Mouse (Mus musculus) heart, embryonic 12.5 days (tissue): ENCODE results near the gene Daxx. TPM values are rescaled to one million over a fixed set of nuclear protein-coding genes. Genes with fewer than 3 reads are reported as not detected.

ENCODE experiments used
- ATAC-seq: fragments of 200-750 bp; cut with Nextera tagmentation; 2 replicates; pipeline ENCODE4 v1.8.0; 2017; ENCODE audit warnings: moderate TSS enrichment, moderate library complexity; ENCODE audit not compliant: insufficient number of reproducible peaks, low FRiP score
- H3K27ac ChIP-seq: fragments of 300-500 bp; sonication (generic); 2 replicates; pipeline ENCODE4 v1.5.1; 2016; ENCODE audit warnings: mild to moderate bottlenecking, moderate library complexity; ENCODE audit not compliant: poor library complexity, severe bottlenecking
- H3K27me3 ChIP-seq: fragments of 300-500 bp; sonication (generic); replicated peaks from 2 replicates; pipeline ENCODE4 v1.6.1; 2016; ENCODE audit warnings: mild to moderate bottlenecking, moderate library complexity
- H3K36me3 ChIP-seq: fragments of 300-500 bp; sonication (generic); 2 replicates; pipeline ENCODE4 v1.6.1; 2016; ENCODE audit warnings: mild to moderate bottlenecking, moderate library complexity
- H3K4me1 ChIP-seq: fragments of 300-500 bp; sonication (generic); replicated peaks from 2 replicates; pipeline ENCODE4 v1.6.1; 2016; ENCODE audit warnings: mild to moderate bottlenecking
- H3K4me2 ChIP-seq: fragments of 300-500 bp; sonication (generic); 2 replicates; pipeline ENCODE4 v1.6.1; 2016; ENCODE audit warnings: mild to moderate bottlenecking, moderate library complexity
- H3K4me3 ChIP-seq: fragments of 300-500 bp; sonication (generic); 2 replicates; pipeline ENCODE4 v1.5.1; 2016; ENCODE audit warnings: mild to moderate bottlenecking
- H3K9ac ChIP-seq: fragments of 300-500 bp; sonication (generic); 2 replicates; pipeline ENCODE4 v1.6.1; 2016; ENCODE audit warnings: mild to moderate bottlenecking, moderate library complexity
- H3K9me3 ChIP-seq: fragments of 300-500 bp; sonication (generic); replicated peaks from 2 replicates; pipeline ENCODE4 v1.6.1; 2016; ENCODE audit warnings: mild to moderate bottlenecking, moderate library complexity
- WGBS: fragments of 180-500 bp; shearing (Covaris S2); methylation state at CpG from one replicate; pipeline ENCODE4 v1.1.7; 2016; 5-methylcytosine and 5-hydroxymethylcytosine counted together
- microRNA-seq: library from miRNA; unstranded; fragments of <30 nt; microRNA quantifications from one replicate; pipeline ENCODE4, GENCODE M21; 2017
- polyA plus RNA-seq: library from polyadenylated mRNA; unstranded; fragments of >200 nt; fragmentation: Nextera tagmentation; extraction: Ambion mirVana; gene quantifications from 2 replicates; pipeline ENCODE4 v1.2.1, GENCODE M21; 2016

The Daxx gene
- polyA plus RNA-seq, 1 experiment from 2014 or later: 39.0 TPM

- H3K27ac ChIP-seq: no peak overlapping the region
- no peaks in the 10 kb centered on the region for H3K27me3 ChIP-seq
- 7% methylated on average over 10 of the region's 10 CpGs for WGBS
- H3K4me1 ChIP-seq: peaks cover 38% of the 10 kb centered on the region
- ATAC-seq: no peak
- H3K4me2 ChIP-seq: peak overlapping the region; percentile 96
- H3K9ac ChIP-seq: peak overlapping the region; percentile 76
- peaks cover 68% of the 10 kb centered on the region for H3K36me3 ChIP-seq
- peak overlapping the region; percentile 89 for H3K4me3 ChIP-seq
- H3K9me3 ChIP-seq: no peaks in the 10 kb centered on the region
Observed at GRCm38 (mm10) chr17:33956336-33956735, 47.1 kb downstream of the Daxx start.

GRCm38 (mm10) chr17:33957493-33957892, 48.3 kb downstream of the Daxx start:
- whole genome bisulfite sequencing: 93% methylated on average over 6 of the region's 6 CpGs
- H3K27ac ChIP-seq: no peak overlapping the region
- H3K4me1 ChIP-seq: peaks cover 28% of the 10 kb centered on the region
- no peaks in the 10 kb centered on the region for H3K9me3 ChIP-seq
- H3K36me3 ChIP-seq: peaks cover 69% of the 10 kb centered on the region
- no peaks in the 10 kb centered on the region for H3K27me3 ChIP-seq
- no peak overlapping the region for H3K4me2 ChIP-seq
- no peak overlapping the region for H3K4me3 ChIP-seq
- no peak for ATAC-seq
- H3K9ac ChIP-seq: no peak overlapping the region

- H3K9me3 ChIP-seq: no peaks in the 10 kb centered on the region
- no peak overlapping the region for H3K9ac ChIP-seq
- peaks cover 19% of the 10 kb centered on the region for H3K4me1 ChIP-seq
- no peak overlapping the region for H3K27ac ChIP-seq
- no peak overlapping the region for H3K4me3 ChIP-seq
- H3K4me2 ChIP-seq: no peak overlapping the region
- ATAC-seq: no peak
- no peaks in the 10 kb centered on the region for H3K27me3 ChIP-seq
- 92% methylated on average over 11 of the region's 11 CpGs for WGBS
- peaks cover 69% of the 10 kb centered on the region for H3K36me3 ChIP-seq
Observed at GRCm38 (mm10) chr17:33958451-33958850, 49.2 kb downstream of the Daxx start.

- Histone ChIP-seq H3K27ac (no peak overlapping the region), H3K4me3 (no peak overlapping the region), H3K9ac (no peak overlapping the region), H3K36me3 (peaks cover 69% of the 10 kb centered on the region), H3K4me2 (no peak overlapping the region), H3K9me3 (no peaks in the 10 kb centered on the region), H3K27me3 (no peaks in the 10 kb centered on the region), H3K4me1 (peaks cover 12% of the 10 kb centered on the region)
- ATAC-seq: no peak
- WGBS: 94% methylated on average over 13 of the region's 13 CpGs
Observed at GRCm38 (mm10) chr17:33959135-33959534, 49.9 kb downstream of the Daxx start.

GRCm38 (mm10) chr17:33959948-33960347, 50.7 kb downstream of the Daxx start:
- Histone ChIP-seq H3K4me3 (no peak overlapping the region), H3K9ac (no peak overlapping the region), H3K27me3 (no peaks in the 10 kb centered on the region), H3K4me2 (no peak overlapping the region), H3K27ac (no peak overlapping the region), H3K9me3 (no peaks in the 10 kb centered on the region), H3K4me1 (peaks cover 6% of the 10 kb centered on the region), H3K36me3 (peaks cover 68% of the 10 kb centered on the region)
- WGBS: 91% methylated on average over 15 of the region's 15 CpGs
- ATAC-seq: no peak

- ATAC-seq: no peak
- Histone ChIP-seq H3K4me3 (no peak overlapping the region), H3K27me3 (no peaks in the 10 kb centered on the region), H3K4me1 (no peaks in the 10 kb centered on the region), H3K4me2 (no peak overlapping the region), H3K9me3 (no peaks in the 10 kb centered on the region), H3K27ac (no peak overlapping the region), H3K36me3 (peaks cover 85% of the 10 kb centered on the region), H3K9ac (no peak overlapping the region)
- 86% methylated on average over 7 of the region's 7 CpGs for WGBS
Observed at GRCm38 (mm10) chr17:33962876-33963275, 53.7 kb downstream of the Daxx start.

Small RNA genes lying within 50 kb of the gene (microRNA-seq; reads per million reads assigned to microRNA genes)
- gene Gm27740: not detected

Other genes starting within 250 kb of the Daxx start
- 257 and 259 TPM in 2 replicates for gene Hnrnpm, start 222.6 kb upstream of the Daxx start, polyA plus RNA-seq
- gene March2, start 190.7 kb upstream of the Daxx start, polyA plus RNA-seq: 76.5 and 79.5 TPM in 2 replicates
- 285 and 287 TPM in 2 replicates for gene Rab11b, start 148.9 kb upstream of the Daxx start, polyA plus RNA-seq
- 6.9 and 7.5 TPM in 2 replicates for gene Angptl4, start 127.6 kb upstream of the Daxx start, polyA plus RNA-seq
- 39.0 and 43.9 TPM in 2 replicates for gene Kank3, start 98.9 kb upstream of the Daxx start, polyA plus RNA-seq
- 570 and 574 TPM in 2 replicates for gene Rps28, start 84.9 kb upstream of the Daxx start, polyA plus RNA-seq
- 431 and 466 TPM in 2 replicates for gene Ndufa7, start 84.8 kb upstream of the Daxx start, polyA plus RNA-seq
- 41.5 and 43.8 TPM in 2 replicates for gene Cd320, start 66.3 kb upstream of the Daxx start, polyA plus RNA-seq
- not detected in 2 replicates for gene Gm7029, start 35.6 kb upstream of the Daxx start, polyA plus RNA-seq
- 3.5 and 5.5 TPM in 2 replicates for gene Kifc1, start 18.8 kb upstream of the Daxx start, polyA plus RNA-seq
- 0.24 and 0.29 TPM in 2 replicates for gene Platr17, start 4.3 kb upstream of the Daxx start, polyA plus RNA-seq
- gene Tapbp, start 6.5 kb downstream of the Daxx start, polyA plus RNA-seq: 29.4 and 32.5 TPM in 2 replicates
- 17.0 and 17.7 TPM in 2 replicates for gene Zbtb22, start 6.5 kb downstream of the Daxx start, polyA plus RNA-seq
- 46.3 and 48.4 TPM in 2 replicates for gene Rgl2, start 20.1 kb downstream of the Daxx start, polyA plus RNA-seq
- 127 and 129 TPM in 2 replicates for gene Pfdn6, start 30.9 kb downstream of the Daxx start, polyA plus RNA-seq
- 25.3 and 26.5 TPM in 2 replicates for gene Wdr46, start 31.2 kb downstream of the Daxx start, polyA plus RNA-seq
- 7.2 and 7.4 TPM in 2 replicates for gene B3galt4, start 42.1 kb downstream of the Daxx start, polyA plus RNA-seq
- 43.0 and 43.9 TPM in 2 replicates for gene Vps52, start 46.4 kb downstream of the Daxx start, polyA plus RNA-seq
- gene Rps18, start 46.6 kb downstream of the Daxx start, polyA plus RNA-seq: 850 and 856 TPM in 2 replicates
- gene H2-K1, start 90.9 kb downstream of the Daxx start, polyA plus RNA-seq: 16.1 and 18.3 TPM in 2 replicates
- 14.9 and 16.5 TPM in 2 replicates for gene Ring1, start 115.3 kb downstream of the Daxx start, polyA plus RNA-seq
- gene H2-Ke6, start 118.6 kb downstream of the Daxx start, polyA plus RNA-seq: 46.7 and 48.0 TPM in 2 replicates
- 128 and 130 TPM in 2 replicates for gene Slc39a7, start 122.3 kb downstream of the Daxx start, polyA plus RNA-seq
- 34.7 and 36.9 TPM in 2 replicates for gene Rxrb, start 122.4 kb downstream of the Daxx start, polyA plus RNA-seq
- gene Col11a2, start 130.0 kb downstream of the Daxx start, polyA plus RNA-seq: 0.48 and 0.83 TPM in 2 replicates
- gene H2-Oa, start 182.9 kb downstream of the Daxx start, polyA plus RNA-seq: 0.26 and 0.37 TPM in 2 replicates
- 3.9 and 7.8 TPM in 2 replicates for gene H2-DMa, start 210.1 kb downstream of the Daxx start, polyA plus RNA-seq
- gene Brd2, start 213.2 kb downstream of the Daxx start, polyA plus RNA-seq: 89.4 and 90.6 TPM in 2 replicates
- 0.21 TPM in 1 of 2 replicates, not detected in the other for gene H2-DMb2, start 233.9 kb downstream of the Daxx start, polyA plus RNA-seq
- gene H2-DMb1, start 243.7 kb downstream of the Daxx start, polyA plus RNA-seq: 0.33 and 0.41 TPM in 2 replicates